4 mouse cellular contexts compared by ENCODE assay signal in genomic region chr1:171067928-171068327, GRCm38 (mm10). TPM values are rescaled to one million over a fixed set of nuclear protein-coding genes. Genes with fewer than 3 reads are reported as not detected.
"Had no signal": no experiment of that assay in that cellular context is flagged by ENCODE, and none has a peak within 500 bp of the region (broad histone marks: within the 10 kb centered on the region; RNA-seq: fewer than 3 reads in every experiment).

No protein-coding gene starts in this region.

RNA-seq across cellular contexts. Expression of gene Fcgr4, which starts 49.2 kb away (rescaled TPM):
- total RNA-seq: megakaryocyte-erythroid progenitor cell, adult 5-6 weeks had no signal
- polyA plus RNA-seq: midbrain, embryonic 10.5 days; neural tube, embryonic 13.5 days; testis, adult 2 months had no signal
